Mouse (Mus musculus) heart, adult 2 months (tissue): Measurements from ENCODE around the gene Pitx3. TPM values are rescaled to one million over a fixed set of nuclear protein-coding genes. Genes with fewer than 3 reads are reported as not detected.

ENCODE experiments used
- DNase-seq, 2 experiments: peaks; one replicate each; pipeline ENCODE4 v3.0.0; 2021
- H3K27ac ChIP-seq: fragments of 200-600 bp; 2 replicates; pipeline ENCODE4 v1.8.1; 2022
- H3K27me3 ChIP-seq: fragments of 200-500 bp; 2 replicates; pipeline ENCODE4 v1.6.1; 2012; ENCODE audit warnings: mild to moderate bottlenecking, low read length, inconsistent platforms, mixed read lengths; ENCODE audit not compliant: control insufficient read depth, insufficient read depth
- H3K36me3 ChIP-seq: fragments of 200-500 bp; 2 replicates; pipeline ENCODE4 v1.6.1; 2012; ENCODE audit warnings: low read length, inconsistent platforms; ENCODE audit not compliant: control insufficient read depth, insufficient read depth
- H3K4me1 ChIP-seq: fragments of 200-500 bp; 2 replicates; pipeline ENCODE4 v1.6.1; 2011; ENCODE audit warnings: low read length; ENCODE audit not compliant: control insufficient read depth, insufficient read depth
- H3K4me3 ChIP-seq: fragments of 200-600 bp; 2 replicates; pipeline ENCODE4 v1.8.1; 2022
- H3K79me2 ChIP-seq: fragments of 200-500 bp; replicated peaks from 2 replicates; pipeline ENCODE4 v1.6.1; 2012; ENCODE audit warnings: mild to moderate bottlenecking, inconsistent platforms, low read length, moderate library complexity, mixed read lengths; ENCODE audit not compliant: control insufficient read depth, insufficient read depth
- H3K9ac ChIP-seq: fragments of 200-500 bp; 2 replicates; pipeline ENCODE4 v1.6.1; 2012; ENCODE audit warnings: low read depth, mild to moderate bottlenecking, control low read depth, inconsistent platforms, low read length, mixed read lengths
- CTCF ChIP-seq: fragments of 200-600 bp; IDR thresholded peaks from 2 replicates; pipeline ENCODE4 v1.8.1; 2022; ENCODE audit warnings: antibody characterized with exemption, mild to moderate bottlenecking, moderate library complexity
- EP300 ChIP-seq: fragments of 200-500 bp; IDR thresholded peaks from 2 replicates; pipeline ENCODE4 v1.6.1; 2011; ENCODE audit warnings: low read depth, low read length, control low read depth; ENCODE audit not compliant: insufficient read depth
- POLR2A ChIP-seq: fragments of 200-500 bp; IDR thresholded peaks from 2 replicates; pipeline ENCODE4 v1.6.1; 2011; ENCODE audit warnings: mild to moderate bottlenecking, low read depth, low read length, control low read depth; ENCODE audit not compliant: insufficient read depth
- WGBS: fragments of 180-500 bp; shearing (Covaris S2); methylation state at CpG from one replicate; pipeline ENCODE4 v1.1.7; 2018; 5-methylcytosine and 5-hydroxymethylcytosine counted together
- intact Hi-C: fragments of 180-260 bp; cut with DNase I; formaldehyde crosslinking; loops from one replicate; pipeline ENCODE4 v1.15.1; 2025
- polyA plus RNA-seq: library from polyadenylated mRNA; depleted of rRNA; stranded (reverse); fragments of >200 nt; gene quantifications from 2 replicates; pipeline ENCODE4 v1.2.3, GENCODE M21; 2012; rRNA removed
- total RNA-seq, 2 experiments: library from RNA; stranded (reverse); gene quantifications; 2 replicates each; pipeline ENCODE4 v1.2.3; 2021

The Pitx3 gene
- total and polyA plus RNA-seq, 3 experiments = 0.39 to 1.8 (median 1.2) TPM

DNA sequence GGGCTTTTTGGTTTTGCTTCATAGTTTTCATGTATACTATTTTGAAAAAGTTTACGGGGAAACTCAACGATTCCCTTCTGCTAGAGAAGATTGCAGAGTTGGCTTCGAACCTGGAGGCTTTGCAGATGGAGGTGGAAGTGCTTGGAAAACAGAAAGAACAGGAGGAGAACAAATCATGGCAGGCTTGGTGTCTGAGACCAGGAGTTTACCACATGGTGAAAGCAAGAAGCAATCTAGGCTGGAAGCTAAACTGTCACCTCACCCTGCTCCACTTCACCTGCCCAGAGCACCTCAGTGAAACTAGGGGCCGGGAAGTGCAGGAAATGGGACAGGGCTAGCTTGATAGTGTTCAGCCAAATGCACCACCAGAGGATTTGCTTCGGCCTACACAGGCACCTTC is 51.7 kb downstream of the Pitx3 start:
- Histone ChIP-seq H3K4me1 (no peaks in the 10 kb centered on the region), H3K27me3 (no peaks in the 10 kb centered on the region), H3K9ac (no peak overlapping the region), H3K79me2 (no peaks in the 10 kb centered on the region), H3K4me3 (no peak overlapping the region), H3K36me3 (no peaks in the 10 kb centered on the region), H3K27ac (no peak overlapping the region)
- TF ChIP-seq EP300 (no peak), POLR2A (no peak), CTCF (no peak)
- WGBS = 83% methylated on average over 5 of the region's 5 CpGs
- no peak for DNase-seq
- intact Hi-C loops = no loop called here

DNA sequence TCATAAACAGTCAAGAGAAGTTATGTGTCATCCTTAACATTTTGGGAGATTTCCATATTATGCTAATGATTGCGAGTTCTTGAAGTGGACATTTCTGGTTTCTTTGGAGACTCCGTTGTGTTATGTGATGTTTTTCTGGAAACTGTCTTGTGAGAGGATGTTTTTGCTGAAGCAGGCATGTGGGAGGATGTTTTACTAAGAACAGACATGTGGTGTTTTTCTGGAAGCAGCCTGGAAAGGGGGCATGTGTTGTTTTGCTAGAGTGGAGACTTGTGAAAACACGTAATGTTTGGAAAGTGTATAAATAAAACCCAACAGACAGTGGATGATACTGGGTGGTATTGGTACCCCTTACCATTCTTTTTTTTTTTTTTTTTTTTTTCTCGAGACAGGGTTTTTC is 52.8 kb downstream of the Pitx3 start:
- Histone ChIP-seq H3K27ac (no peak overlapping the region), H3K79me2 (no peaks in the 10 kb centered on the region), H3K4me1 (no peaks in the 10 kb centered on the region), H3K4me3 (no peak overlapping the region), H3K27me3 (no peaks in the 10 kb centered on the region), H3K9ac (no peak overlapping the region), H3K36me3 (no peaks in the 10 kb centered on the region)
- intact Hi-C loops = no loop called here
- WGBS = 64% methylated on average over 4 of the region's 4 CpGs
- no peak for TF ChIP-seq EP300
- DNase-seq = no peak

DNA sequence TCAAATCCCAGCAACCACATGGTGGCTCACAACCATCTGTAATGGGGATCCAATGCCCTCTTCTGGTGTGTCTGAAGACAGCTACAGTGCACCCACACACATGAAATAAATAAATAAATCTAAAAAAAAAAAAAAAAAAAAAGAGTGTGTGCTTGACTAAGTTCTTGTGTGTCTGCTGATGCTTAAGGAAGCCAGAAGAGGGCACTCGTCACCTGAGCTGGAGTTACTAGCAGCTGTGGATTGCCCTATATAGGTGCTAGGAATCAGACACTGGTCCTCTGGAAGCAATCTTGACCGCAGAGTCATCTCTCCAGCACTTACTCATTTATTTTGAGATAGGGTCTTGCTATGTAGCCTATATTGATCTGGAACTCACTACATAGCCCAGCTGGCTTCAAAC is 54.0 kb downstream of the Pitx3 start:
- no peak for TF ChIP-seq CTCF
- TF ChIP-seq POLR2A = no peak
- TF ChIP-seq EP300 = no peak

DNA sequence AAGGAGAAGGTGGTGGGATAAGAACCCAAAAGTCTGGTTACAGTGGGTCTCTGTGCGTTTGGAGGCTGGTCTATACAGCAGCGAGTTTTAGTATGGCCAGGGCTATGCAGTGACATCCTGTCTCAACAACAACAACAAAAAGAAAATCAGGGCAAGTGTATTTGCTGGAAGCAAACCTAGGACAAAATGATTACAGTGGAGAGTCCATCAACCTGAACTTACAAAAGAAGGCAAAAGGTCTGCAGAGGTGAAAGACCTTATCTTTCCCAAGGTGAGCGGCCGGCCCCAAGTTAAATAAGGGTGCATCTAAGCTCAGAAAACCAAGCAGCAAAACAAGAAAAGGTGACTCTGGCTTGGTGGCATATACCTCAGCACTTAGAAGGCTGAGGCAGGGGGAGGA is 56.5 kb downstream of the Pitx3 start:
- Histone ChIP-seq H3K36me3 (no peaks in the 10 kb centered on the region), H3K27me3 (no peaks in the 10 kb centered on the region), H3K79me2 (no peaks in the 10 kb centered on the region), H3K9ac (no peak overlapping the region), H3K4me3 (no peak overlapping the region), H3K27ac (no peak overlapping the region), H3K4me1 (no peaks in the 10 kb centered on the region)
- intact Hi-C loops = no loop called here
- 77% methylated on average over 4 of the region's 4 CpGs for WGBS
- no peak for DNase-seq
- TF ChIP-seq POLR2A (no peak), CTCF (no peak), EP300 (no peak)

More for the DNA sequence above, 54.0 kb downstream of the Pitx3 start:
- Histone ChIP-seq H3K79me2 (no peaks in the 10 kb centered on the region), H3K9ac (no peak overlapping the region), H3K27ac (no peak overlapping the region), H3K4me1 (no peaks in the 10 kb centered on the region), H3K4me3 (no peak overlapping the region), H3K27me3 (no peaks in the 10 kb centered on the region), H3K36me3 (no peaks in the 10 kb centered on the region)
- no peak for DNase-seq
- intact Hi-C loops = no loop called here
- WGBS = 100% methylated on average over 2 of the region's 2 CpGs

DNA sequence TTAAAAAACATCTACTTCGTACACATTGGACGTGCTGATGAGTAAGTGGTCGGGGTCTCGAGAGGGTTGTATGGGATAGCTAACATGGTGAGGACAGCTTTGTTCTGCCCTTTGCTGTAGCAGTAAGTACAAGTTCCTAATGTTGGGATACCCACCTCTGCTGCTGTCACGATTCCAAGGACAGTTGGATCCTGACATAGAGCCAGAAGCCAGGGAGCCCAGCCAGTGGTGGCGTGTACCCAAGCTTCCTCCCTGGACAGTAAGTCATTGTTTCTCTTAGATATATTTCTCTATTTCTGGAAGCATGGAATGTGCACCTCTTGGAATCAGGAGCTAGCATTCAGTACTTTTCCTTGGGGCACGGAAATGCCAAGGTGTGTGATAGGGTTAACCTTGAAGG is 60.3 kb downstream of the Pitx3 start:
- intact Hi-C loops = loop anchor here (5.0 kb wide), 1 partner anchor 164 kb away; no protein-coding TSS in a partner anchor
- peak; percentile 58 to 64 for DNase-seq
- TF ChIP-seq CTCF (no peak), EP300 (no peak), POLR2A (no peak)
- Histone ChIP-seq H3K36me3 (no peaks in the 10 kb centered on the region), H3K4me1 (no peaks in the 10 kb centered on the region), H3K27ac (no peak overlapping the region), H3K27me3 (no peaks in the 10 kb centered on the region), H3K4me3 (no peak overlapping the region), H3K9ac (peak overlapping the region; percentile 37; the same call in 1 of the 2 replicates), H3K79me2 (no peaks in the 10 kb centered on the region)
- WGBS = 35% methylated on average over 7 of the region's 7 CpGs

DNA sequence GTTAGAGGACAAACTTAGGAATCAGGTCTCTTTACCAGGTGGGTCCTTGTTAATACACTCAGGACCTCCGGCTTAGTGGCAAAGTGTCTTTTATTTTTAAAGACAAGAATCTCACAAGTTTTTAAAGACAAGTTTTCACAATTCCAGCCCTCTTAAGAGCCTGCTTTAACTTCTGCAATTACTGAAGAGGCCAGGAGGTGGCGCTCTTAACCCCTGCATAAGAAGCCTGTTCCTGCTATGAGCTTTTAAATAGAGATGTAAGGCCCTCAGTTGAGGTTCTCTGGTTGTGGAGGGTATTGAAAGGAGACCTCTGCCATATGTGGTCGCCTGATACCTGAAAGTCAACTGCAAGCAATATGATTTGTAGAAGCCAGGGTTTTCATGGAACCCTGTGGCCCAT is 61.8 kb downstream of the Pitx3 start:
- intact Hi-C loops = loop anchor here (5.0 kb wide), 1 partner anchor 166 kb away; no protein-coding TSS in a partner anchor
- Histone ChIP-seq H3K4me3 (no peak overlapping the region), H3K27me3 (no peaks in the 10 kb centered on the region), H3K4me1 (no peaks in the 10 kb centered on the region), H3K79me2 (no peaks in the 10 kb centered on the region), H3K9ac (no peak overlapping the region), H3K27ac (no peak overlapping the region), H3K36me3 (no peaks in the 10 kb centered on the region)
- TF ChIP-seq CTCF = peak; percentile 86
- no peak for TF ChIP-seq POLR2A
- DNase-seq = peak; percentile 35 to 48
- 42% methylated on average over 3 of the region's 3 CpGs for WGBS

Other genes with a start within 250 kb of the Pitx3 start
- gene Armh3, start 149.8 kb downstream of the Pitx3 start, total RNA-seq = 10 to 100 TPM; 13.9 to 14.6 TPM
- gene Armh3, start 149.8 kb downstream of the Pitx3 start, polyA plus RNA-seq = 14.2 and 21.6 TPM in 2 replicates
- gene Hps6, start 144.8 kb downstream of the Pitx3 start, total RNA-seq = 1 to 10 TPM; 5.2 to 5.6 TPM
- 3.6 and 4.0 TPM in 2 replicates for gene Hps6, start 144.8 kb downstream of the Pitx3 start, polyA plus RNA-seq
- 10 to 100 TPM; 15.0 to 18.3 TPM for gene Pprc1, start 103.4 kb downstream of the Pitx3 start, total RNA-seq
- gene Pprc1, start 103.4 kb downstream of the Pitx3 start, polyA plus RNA-seq = 11.7 and 15.4 TPM in 2 replicates
- gene Ldb1, start 103.1 kb downstream of the Pitx3 start, total RNA-seq = 10 to 100 TPM; 39.2 to 46.3 TPM
- gene Ldb1, start 103.1 kb downstream of the Pitx3 start, polyA plus RNA-seq = 94.1 and 96.3 TPM in 2 replicates
- 10 to 100 TPM; 19.1 to 21.1 TPM for gene Nolc1, start 72.5 kb downstream of the Pitx3 start, total RNA-seq
- 6.5 and 7.8 TPM in 2 replicates for gene Nolc1, start 72.5 kb downstream of the Pitx3 start, polyA plus RNA-seq
- gene Elovl3, start 16.4 kb downstream of the Pitx3 start, total RNA-seq = under 1 TPM; 0.27 to 0.55 TPM
- gene Elovl3, start 16.4 kb downstream of the Pitx3 start, polyA plus RNA-seq = 0.31 and 1.6 TPM in 2 replicates
- gene Gbf1, start 4.2 kb upstream of the Pitx3 start, total RNA-seq = 10 to 100 TPM; 39.9 to 40.0 TPM
- gene Gbf1, start 4.2 kb upstream of the Pitx3 start, polyA plus RNA-seq = 49.3 and 52.1 TPM in 2 replicates
- gene Nfkb2, start 156.0 kb upstream of the Pitx3 start, total RNA-seq = 10 to 100 TPM; 18.3 to 20.4 TPM
- 22.1 and 22.6 TPM in 2 replicates for gene Nfkb2, start 156.0 kb upstream of the Pitx3 start, polyA plus RNA-seq
- gene Psd, start 178.8 kb upstream of the Pitx3 start, total RNA-seq = under 1 TPM; 0.60 to 0.80 TPM
- gene Psd, start 178.8 kb upstream of the Pitx3 start, polyA plus RNA-seq = 1.4 and 1.6 TPM in 2 replicates
- 1 to 10 TPM; 5.3 TPM for gene Fbxl15, start 179.9 kb upstream of the Pitx3 start, total RNA-seq
- gene Fbxl15, start 179.9 kb upstream of the Pitx3 start, polyA plus RNA-seq = 5.3 and 8.0 TPM in 2 replicates
- 10 to 100 TPM; 79.8 to 91.3 TPM for gene Cuedc2, start 190.4 kb upstream of the Pitx3 start, total RNA-seq
- gene Cuedc2, start 190.4 kb upstream of the Pitx3 start, polyA plus RNA-seq = 58.7 and 73.5 TPM in 2 replicates
- gene Mfsd13a, start 192.8 kb upstream of the Pitx3 start, total RNA-seq = 1 to 10 TPM; 2.6 to 3.1 TPM
- gene Mfsd13a, start 192.8 kb upstream of the Pitx3 start, polyA plus RNA-seq = 3.2 and 4.5 TPM in 2 replicates
- under 1 TPM; 0.34 to 0.43 TPM for gene 2310034G01Rik, start 202.0 kb upstream of the Pitx3 start, total RNA-seq
- 0.66 and 0.73 TPM in 2 replicates for gene 2310034G01Rik, start 202.0 kb upstream of the Pitx3 start, polyA plus RNA-seq
- gene Actr1a, start 247.4 kb upstream of the Pitx3 start, total RNA-seq = 10 to 100 TPM; 82.1 to 90.5 TPM
- gene Actr1a, start 247.4 kb upstream of the Pitx3 start, polyA plus RNA-seq = 73.3 and 104 TPM in 2 replicates
- gene Sufu, start 248.6 kb upstream of the Pitx3 start, total RNA-seq = 10 to 100 TPM; 10.6 to 11.0 TPM
- 8.7 and 9.0 TPM in 2 replicates for gene Sufu, start 248.6 kb upstream of the Pitx3 start, polyA plus RNA-seq